In genomic region chr3:29047273-29047932, GRCm38 (mm10) we compare ENCODE assay signal across 13 mouse cellular contexts. TPM values are rescaled to one million over a fixed set of nuclear protein-coding genes. Genes with fewer than 3 reads are reported as not detected.
DNase-seq lines count a peak whose midpoint lies in the region.
"Had no signal": no experiment of that assay in that cellular context is flagged by ENCODE, and none has a peak within 500 bp of the region (broad histone marks: within the 10 kb centered on the region; RNA-seq: fewer than 3 reads in every experiment).

No protein-coding gene starts in this region.

- intact Hi-C loops in left cerebral cortex, postnatal 25 days (cut with DNase I), result loop anchor here (5.0 kb wide), 1 partner anchor 1500 kb away; the partner anchor contains the start of gene Mecom

- peak; percentile 4 for DNase-seq in embryo, embryonic 10 days (ENCODE audit: low spot score)
- no peak for DNase-seq in embryo, embryonic 9.5 days (ENCODE audit: extremely low spot score)
- DNase-seq in layer of hippocampus, adult 8-10 months (ENCODE audit: low spot score in 2 of 2), result peak; percentile 14 to 21
- DNase-seq in layer of hippocampus, postnatal 10 days (ENCODE audit: low spot score in 2 of 2), result no peak
- peak; percentile 20 to 45 for DNase-seq in left cerebral cortex, postnatal 25 days (ENCODE audit: low spot score in 2 of 2)
- peak; percentile 23 for DNase-seq in retina, embryonic 14.5 days (ENCODE audit: low spot score)
- DNase-seq in cerebellum, adult 11-12 months, result no peak
- no peak for DNase-seq in cerebellum, adult 18-20 months
- DNase-seq: cerebellum, adult 9-10 months; kidney, postnatal 25 days; thymus, adult 2 months had no signal

RNA-seq across cellular contexts. Expression of gene Egfem1, which starts 34.4 kb away (rescaled TPM):
- 10 to 100 TPM; 27.9 to 44.9 (median 36.0) TPM for total RNA-seq in layer of hippocampus, adult 8-10 months (2022)
- 10 to 100 TPM; 20.5 to 28.3 TPM for total RNA-seq in layer of hippocampus, postnatal 10 days (2021)
- 10 to 100 TPM; 17.2 to 18.5 TPM for total RNA-seq in left cerebral cortex, postnatal 25 days (2021)
- total RNA-seq: gastrocnemius, adult 8-10 months; monocyte, adult 5-6 weeks had no signal

Comparison
In these comparisons a context has a peak if more than half of its experiments do, and no peak if none do; other contexts are left out.
1. DNase-seq: peak in embryo, embryonic 10 days (single experiment), layer of hippocampus, adult 8-10 months (2 of 2), left cerebral cortex, postnatal 25 days (2 of 2) and retina, embryonic 14.5 days (single experiment); none in embryo, embryonic 9.5 days (single experiment), layer of hippocampus, postnatal 10 days (0 of 2), cerebellum, adult 11-12 months (single experiment) and cerebellum, adult 18-20 months (0 of 2).